Mouse (Mus musculus): Measurements from ENCODE around the gene Kcnh1. TPM values are rescaled to one million over a fixed set of nuclear protein-coding genes. Genes with fewer than 3 reads are reported as not detected.

Gene Kcnh1
- polyA plus RNA-seq, 1 experiment from 2014 or later = 1.3 TPM

GRCm38 (mm10) chr1:192402911-192403704 lies 212.5 kb downstream of the Kcnh1 start:
- no peaks in the 10 kb centered on the region for H3K36me3 ChIP-seq (ENCODE audit: insufficient read depth, low read length)
- no peaks in the 10 kb centered on the region for H3K27me3 ChIP-seq (ENCODE audit: insufficient read depth, low read length)
- no peak for TF ChIP-seq CTCF (IDR thresholded peaks at IDR 0.05; ENCODE audit: low read depth)
- H3K9ac ChIP-seq (ENCODE audit: low read depth, low read length) = no peak overlapping the region
- H3K4me1 ChIP-seq (replicated peaks; ENCODE audit: insufficient read depth, low read length) = no peaks in the 10 kb centered on the region
- H3K9me3 ChIP-seq (replicated peaks; ENCODE audit: low read length) = no peaks in the 10 kb centered on the region
- no peak overlapping the region for H3K27ac ChIP-seq
- DNase-seq (ENCODE audit: low spot score) (no peak), ATAC-seq (replicated peaks; ENCODE audit: low FRiP score, low read depth) (no peak)
- H3K4me2 ChIP-seq (ENCODE audit: low read length) = no peak overlapping the region
- WGBS = 75% methylated on average over 8 of the region's 8 CpGs
- H3K4me3 ChIP-seq (replicated peaks; ENCODE audit: low read depth, low read length) = no peak overlapping the region

GRCm38 (mm10) chr1:192405136-192405535 lies 214.6 kb downstream of the Kcnh1 start:
- 66% methylated on average over 4 of the region's 4 CpGs for WGBS
- no peaks in the 10 kb centered on the region for H3K27me3 ChIP-seq (ENCODE audit: insufficient read depth, low read length)
- ATAC-seq (replicated peaks; ENCODE audit: low FRiP score, low read depth) = no peak

GRCm38 (mm10) chr1:192406589-192406988 lies 216.0 kb downstream of the Kcnh1 start:
- ATAC-seq (replicated peaks; ENCODE audit: low FRiP score, low read depth) (no peak), DNase-seq (ENCODE audit: low spot score) (no peak)
- Histone ChIP-seq H3K4me2 (ENCODE audit: low read length) (no peak overlapping the region), H3K36me3 (ENCODE audit: insufficient read depth, low read length) (no peaks in the 10 kb centered on the region), H3K9ac (ENCODE audit: low read depth, low read length) (no peak overlapping the region), H3K27me3 (ENCODE audit: insufficient read depth, low read length) (no peaks in the 10 kb centered on the region), H3K4me3 (replicated peaks; ENCODE audit: low read depth, low read length) (no peak overlapping the region), H3K9me3 (replicated peaks; ENCODE audit: low read length) (no peaks in the 10 kb centered on the region), H3K4me1 (replicated peaks; ENCODE audit: insufficient read depth, low read length) (no peaks in the 10 kb centered on the region), H3K27ac (no peak overlapping the region)
- TF ChIP-seq CTCF (IDR thresholded peaks at IDR 0.05; ENCODE audit: low read depth) = no peak
- 87% methylated on average over 5 of the region's 5 CpGs for WGBS

More at GRCm38 (mm10) chr1:192405136-192405535, 214.6 kb downstream of the Kcnh1 start:
- no peaks in the 10 kb centered on the region for H3K9me3 ChIP-seq (replicated peaks; ENCODE audit: low read length)
- no peaks in the 10 kb centered on the region for H3K4me1 ChIP-seq (replicated peaks; ENCODE audit: insufficient read depth, low read length)
- DNase-seq (ENCODE audit: low spot score) = no peak
- no peaks in the 10 kb centered on the region for H3K36me3 ChIP-seq (ENCODE audit: insufficient read depth, low read length)
- H3K27ac ChIP-seq = no peak overlapping the region
- no peak overlapping the region for H3K4me2 ChIP-seq (ENCODE audit: low read length)
- H3K9ac ChIP-seq (ENCODE audit: low read depth, low read length) = no peak overlapping the region
- H3K4me3 ChIP-seq (replicated peaks; ENCODE audit: low read depth, low read length) = no peak overlapping the region
- no peak for TF ChIP-seq CTCF (IDR thresholded peaks at IDR 0.05; ENCODE audit: low read depth)

GRCm38 (mm10) chr1:192415813-192416212 lies 225.2 kb downstream of the Kcnh1 start:
- WGBS = 57% methylated on average over 3 of the region's 3 CpGs
- Histone ChIP-seq H3K36me3 (ENCODE audit: insufficient read depth, low read length) (no peaks in the 10 kb centered on the region), H3K4me1 (replicated peaks; ENCODE audit: insufficient read depth, low read length) (no peaks in the 10 kb centered on the region), H3K27me3 (ENCODE audit: insufficient read depth, low read length) (no peaks in the 10 kb centered on the region), H3K4me3 (replicated peaks; ENCODE audit: low read depth, low read length) (no peak overlapping the region), H3K4me2 (ENCODE audit: low read length) (no peak overlapping the region), H3K27ac (no peak overlapping the region), H3K9ac (ENCODE audit: low read depth, low read length) (no peak overlapping the region), H3K9me3 (replicated peaks; ENCODE audit: low read length) (no peaks in the 10 kb centered on the region)
- no peak for DNase-seq (ENCODE audit: low spot score)
- ATAC-seq (replicated peaks; ENCODE audit: low FRiP score, low read depth) = peak; percentile 43
- no peak for TF ChIP-seq CTCF (IDR thresholded peaks at IDR 0.05; ENCODE audit: low read depth)

GRCm38 (mm10) chr1:192416241-192416821 lies 225.8 kb downstream of the Kcnh1 start:
- Histone ChIP-seq H3K9me3 (replicated peaks; ENCODE audit: low read length) (no peaks in the 10 kb centered on the region), H3K4me2 (ENCODE audit: low read length) (no peak overlapping the region), H3K4me1 (replicated peaks; ENCODE audit: insufficient read depth, low read length) (no peaks in the 10 kb centered on the region), H3K36me3 (ENCODE audit: insufficient read depth, low read length) (no peaks in the 10 kb centered on the region), H3K27me3 (ENCODE audit: insufficient read depth, low read length) (no peaks in the 10 kb centered on the region), H3K27ac (no peak overlapping the region), H3K4me3 (replicated peaks; ENCODE audit: low read depth, low read length) (no peak overlapping the region), H3K9ac (ENCODE audit: low read depth, low read length) (no peak overlapping the region)
- DNase-seq (ENCODE audit: low spot score) (no peak), ATAC-seq (replicated peaks; ENCODE audit: low FRiP score, low read depth) (0 out of 2 replicates have a peak, but pooled peaks have one; percentile 25)
- WGBS = 75% methylated on average over 9 of the region's 9 CpGs
- TF ChIP-seq CTCF (IDR thresholded peaks at IDR 0.05; ENCODE audit: low read depth) = no peak

GRCm38 (mm10) chr1:192419176-192419575 lies 228.6 kb downstream of the Kcnh1 start:
- H3K27ac ChIP-seq = no peak overlapping the region
- H3K36me3 ChIP-seq (ENCODE audit: insufficient read depth, low read length) = no peaks in the 10 kb centered on the region
- no peaks in the 10 kb centered on the region for H3K4me1 ChIP-seq (replicated peaks; ENCODE audit: insufficient read depth, low read length)
- no peak overlapping the region for H3K9ac ChIP-seq (ENCODE audit: low read depth, low read length)
- no peaks in the 10 kb centered on the region for H3K9me3 ChIP-seq (replicated peaks; ENCODE audit: low read length)
- no peak overlapping the region for H3K4me3 ChIP-seq (replicated peaks; ENCODE audit: low read depth, low read length)
- TF ChIP-seq CTCF (IDR thresholded peaks at IDR 0.05; ENCODE audit: low read depth) = no peak
- ATAC-seq (replicated peaks; ENCODE audit: low FRiP score, low read depth) (no peak), DNase-seq (ENCODE audit: low spot score) (no peak)
- no peak overlapping the region for H3K4me2 ChIP-seq (ENCODE audit: low read length)
- no peaks in the 10 kb centered on the region for H3K27me3 ChIP-seq (ENCODE audit: insufficient read depth, low read length)
- WGBS = 87% methylated on average over 5 of the region's 5 CpGs

Data from kidney, postnatal 0 days (tissue).